Mouse (Mus musculus) midbrain, embryonic 13.5 days (tissue): ENCODE results near the gene Pappa. TPM values are rescaled to one million over a fixed set of nuclear protein-coding genes. Genes with fewer than 3 reads are reported as not detected.

Source experiments
- ATAC-seq: fragments of 200-750 bp; cut with Nextera tagmentation; 2 replicates; pipeline ENCODE4 v1.8.0; 2017; ENCODE audit warnings: mild to moderate bottlenecking, moderate TSS enrichment, moderate library complexity
- H3K27ac ChIP-seq: fragments of 300-500 bp; sonication (generic); 2 replicates; pipeline ENCODE4 v1.5.1; 2015; ENCODE audit warnings: inconsistent platforms, mild to moderate bottlenecking, moderate library complexity
- H3K27me3 ChIP-seq: fragments of 300-500 bp; sonication (generic); 2 replicates; pipeline ENCODE4 v1.6.1; 2015; ENCODE audit warnings: mild to moderate bottlenecking, inconsistent platforms
- H3K36me3 ChIP-seq: fragments of 300-500 bp; sonication (generic); 2 replicates; pipeline ENCODE4 v1.6.1; 2015; ENCODE audit warnings: mild to moderate bottlenecking, inconsistent platforms
- H3K4me1 ChIP-seq: fragments of 300-500 bp; sonication (generic); replicated peaks from 2 replicates; pipeline ENCODE4 v1.6.1; 2015; ENCODE audit warnings: inconsistent platforms
- H3K4me2 ChIP-seq: fragments of 300-500 bp; sonication (generic); replicated peaks from 2 replicates; pipeline ENCODE4 v1.6.1; 2015; ENCODE audit warnings: moderate library complexity, mild to moderate bottlenecking, inconsistent platforms
- H3K4me3 ChIP-seq: fragments of 300-500 bp; sonication (generic); replicated peaks from 2 replicates; pipeline ENCODE4 v1.5.1; 2015; ENCODE audit warnings: mild to moderate bottlenecking, inconsistent platforms
- H3K9ac ChIP-seq: fragments of 300-500 bp; sonication (generic); replicated peaks from 2 replicates; pipeline ENCODE4 v1.6.1; 2015; ENCODE audit warnings: mild to moderate bottlenecking, inconsistent platforms
- H3K9me3 ChIP-seq: fragments of 300-500 bp; sonication (generic); 2 replicates; pipeline ENCODE4 v1.6.1; 2016; ENCODE audit warnings: mild to moderate bottlenecking, inconsistent platforms
- WGBS: fragments of 180-500 bp; shearing (Covaris S2); methylation state at CpG from one replicate; pipeline ENCODE4 v1.1.7; 2015; 5-methylcytosine and 5-hydroxymethylcytosine counted together
- polyA plus RNA-seq: library from polyadenylated mRNA; unstranded; fragments of >200 nt; fragmentation: Nextera tagmentation; extraction: Ambion mirVana; gene quantifications from 2 replicates; pipeline ENCODE4 v1.2.1, GENCODE M21; 2015

The Pappa gene
- polyA plus RNA-seq, 1 experiment from 2014 or later, result 0.59 TPM

GRCm38 (mm10) chr4:65132657-65133056 is 8.7 kb downstream of the Pappa start:
- WGBS, result 85% methylated on average over 3 of the region's 3 CpGs
- Histone ChIP-seq H3K4me3 (no peak overlapping the region), H3K27ac (no peak overlapping the region)

GRCm38 (mm10) chr4:65134358-65134757 is 10.4 kb downstream of the Pappa start:
- Histone ChIP-seq H3K9me3 (no peaks in the 10 kb centered on the region), H3K36me3 (no peaks in the 10 kb centered on the region), H3K27me3 (peaks cover 7% of the 10 kb centered on the region; the same call in 1 of the 2 replicates), H3K27ac (no peak overlapping the region), H3K9ac (no peak overlapping the region), H3K4me1 (no peaks in the 10 kb centered on the region), H3K4me2 (no peak overlapping the region), H3K4me3 (no peak overlapping the region)
- 90% methylated on average over 5 of the region's 5 CpGs for WGBS
- ATAC-seq, result no peak

More at GRCm38 (mm10) chr4:65132657-65133056, 8.7 kb downstream of the Pappa start:
- H3K4me1 ChIP-seq, result no peaks in the 10 kb centered on the region
- peaks cover 24% of the 10 kb centered on the region for H3K27me3 ChIP-seq
- H3K9me3 ChIP-seq, result no peaks in the 10 kb centered on the region
- H3K4me2 ChIP-seq, result no peak overlapping the region
- no peak overlapping the region for H3K9ac ChIP-seq
- ATAC-seq, result no peak
- no peaks in the 10 kb centered on the region for H3K36me3 ChIP-seq

- 0 out of 2 replicates have a peak, but pooled peaks cover 2% of the 10 kb centered on the region for H3K27me3 ChIP-seq
- H3K4me1 ChIP-seq, result no peaks in the 10 kb centered on the region
- no peak overlapping the region for H3K4me2 ChIP-seq
- no peaks in the 10 kb centered on the region for H3K9me3 ChIP-seq
- H3K4me3 ChIP-seq, result no peak overlapping the region
- no peak overlapping the region for H3K9ac ChIP-seq
- ATAC-seq, result no peak
- H3K27ac ChIP-seq, result no peak overlapping the region
- 76% methylated on average over 5 of the region's 5 CpGs for WGBS
- H3K36me3 ChIP-seq, result no peaks in the 10 kb centered on the region
These were observed 11.1 kb downstream of the Pappa start for GRCm38 (mm10) chr4:65135109-65135508.

- Histone ChIP-seq H3K36me3 (no peaks in the 10 kb centered on the region), H3K4me1 (no peaks in the 10 kb centered on the region), H3K4me3 (no peak overlapping the region), H3K27ac (no peak overlapping the region), H3K9ac (no peak overlapping the region), H3K9me3 (no peaks in the 10 kb centered on the region), H3K4me2 (no peak overlapping the region), H3K27me3 (no peaks in the 10 kb centered on the region)
- 87% methylated on average over 3 of the region's 3 CpGs for WGBS
- no peak for ATAC-seq
These were observed 12.6 kb downstream of the Pappa start for GRCm38 (mm10) chr4:65136541-65136940.

DNA sequence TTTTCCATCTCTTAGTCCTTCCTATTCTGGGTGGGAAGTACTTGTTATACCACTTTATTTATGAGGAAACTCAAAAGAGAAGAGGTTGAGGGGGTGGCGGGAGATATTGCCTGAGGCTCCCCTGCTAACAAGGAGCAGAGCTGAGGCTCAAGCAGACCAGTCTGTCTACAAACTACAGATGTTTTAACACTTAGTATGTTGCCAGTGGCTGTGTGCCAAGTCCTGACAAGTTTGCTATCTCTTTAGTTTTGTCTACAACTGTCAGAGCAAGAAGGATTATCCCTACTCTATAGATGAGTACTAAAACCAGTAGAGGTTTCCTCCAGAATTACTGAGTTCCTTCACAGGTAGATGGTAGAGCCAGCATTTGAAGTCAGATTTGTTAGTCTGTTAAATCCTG is 23.0 kb downstream of the Pappa start:
- WGBS, result 81% methylated on average over 1 of the region's 1 CpGs
- ATAC-seq, result no peak
- Histone ChIP-seq H3K4me1 (no peaks in the 10 kb centered on the region), H3K36me3 (no peaks in the 10 kb centered on the region), H3K4me2 (no peak overlapping the region), H3K9me3 (no peaks in the 10 kb centered on the region), H3K27me3 (no peaks in the 10 kb centered on the region), H3K9ac (no peak overlapping the region), H3K27ac (no peak overlapping the region), H3K4me3 (no peak overlapping the region)

DNA sequence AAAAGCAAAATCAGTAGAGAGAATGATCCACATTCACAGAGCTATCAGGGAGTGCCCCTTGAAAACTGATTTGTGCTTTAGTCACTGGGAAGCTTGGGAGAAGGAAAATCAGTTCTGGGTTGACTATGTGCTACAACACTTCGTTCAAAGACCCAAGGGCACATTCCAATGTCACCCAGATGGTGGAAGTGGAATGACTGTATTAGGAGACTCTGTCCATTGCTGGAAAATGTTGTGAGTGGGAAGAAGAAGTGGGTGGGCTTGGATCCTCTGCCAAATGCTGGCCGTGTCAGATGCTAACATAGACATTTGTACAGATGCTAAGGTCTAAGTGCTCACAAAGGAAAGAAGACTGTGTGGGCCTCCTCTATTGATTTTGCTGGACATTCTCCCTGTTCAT is 29.6 kb downstream of the Pappa start:
- Histone ChIP-seq H3K36me3 (no peaks in the 10 kb centered on the region), H3K4me2 (no peak overlapping the region), H3K9ac (no peak overlapping the region), H3K27ac (no peak overlapping the region), H3K27me3 (no peaks in the 10 kb centered on the region), H3K4me1 (no peaks in the 10 kb centered on the region), H3K4me3 (no peak overlapping the region), H3K9me3 (no peaks in the 10 kb centered on the region)
- ATAC-seq, result no peak
- WGBS, result 83% methylated on average over 2 of the region's 2 CpGs

DNA sequence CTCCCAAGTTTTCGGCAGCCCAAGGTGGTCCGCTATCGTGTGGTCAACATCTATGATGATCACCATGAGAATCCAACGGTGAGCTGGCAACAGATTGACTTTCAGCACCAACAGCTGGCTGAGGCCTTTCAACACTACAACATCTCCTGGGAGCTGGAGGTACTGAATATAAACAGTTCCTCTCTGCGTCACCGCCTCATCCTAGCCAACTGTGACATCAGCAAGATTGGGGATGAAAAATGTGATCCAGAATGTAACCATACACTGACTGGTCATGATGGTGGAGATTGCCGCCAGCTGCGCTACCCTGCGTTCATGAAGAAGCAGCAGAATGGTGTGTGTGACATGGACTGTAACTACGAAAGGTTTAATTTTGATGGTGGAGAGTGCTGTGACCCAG is 32.3 kb downstream of the Pappa start:
- Histone ChIP-seq H3K4me1 (no peaks in the 10 kb centered on the region), H3K27ac (no peak overlapping the region), H3K4me3 (no peak overlapping the region), H3K4me2 (no peak overlapping the region), H3K27me3 (no peaks in the 10 kb centered on the region), H3K9ac (no peak overlapping the region), H3K9me3 (no peaks in the 10 kb centered on the region), H3K36me3 (no peaks in the 10 kb centered on the region)
- no peak for ATAC-seq
- WGBS, result 95% methylated on average over 10 of the region's 10 CpGs

- H3K36me3 ChIP-seq, result no peaks in the 10 kb centered on the region
- 96% methylated on average over 3 of the region's 3 CpGs for WGBS
These were observed 34.7 kb downstream of the Pappa start for GRCm38 (mm10) chr4:65158651-65159050.

GRCm38 (mm10) chr4:65159481-65159880 is 35.5 kb downstream of the Pappa start:
- no peak overlapping the region for H3K9ac ChIP-seq
- H3K9me3 ChIP-seq, result no peaks in the 10 kb centered on the region
- 58% methylated on average over 5 of the region's 5 CpGs for WGBS
- no peak overlapping the region for H3K27ac ChIP-seq
- H3K4me2 ChIP-seq, result no peak overlapping the region
- no peak overlapping the region for H3K4me3 ChIP-seq
- H3K27me3 ChIP-seq, result no peaks in the 10 kb centered on the region
- H3K36me3 ChIP-seq, result no peaks in the 10 kb centered on the region
- no peak for ATAC-seq
- H3K4me1 ChIP-seq, result no peaks in the 10 kb centered on the region

More at GRCm38 (mm10) chr4:65158651-65159050, 34.7 kb downstream of the Pappa start:
- Histone ChIP-seq H3K4me2 (no peak overlapping the region), H3K9ac (no peak overlapping the region), H3K27me3 (no peaks in the 10 kb centered on the region), H3K27ac (no peak overlapping the region), H3K9me3 (no peaks in the 10 kb centered on the region), H3K4me1 (no peaks in the 10 kb centered on the region), H3K4me3 (no peak overlapping the region)
- ATAC-seq, result no peak

GRCm38 (mm10) chr4:65163698-65164097 is 39.7 kb downstream of the Pappa start:
- no peaks in the 10 kb centered on the region for H3K4me1 ChIP-seq
- H3K4me2 ChIP-seq, result no peak overlapping the region
- H3K4me3 ChIP-seq, result no peak overlapping the region
- no peak overlapping the region for H3K9ac ChIP-seq
- WGBS, result 81% methylated on average over 3 of the region's 3 CpGs
- no peak overlapping the region for H3K27ac ChIP-seq
- no peak for ATAC-seq
- H3K27me3 ChIP-seq, result no peaks in the 10 kb centered on the region
- no peaks in the 10 kb centered on the region for H3K36me3 ChIP-seq
- H3K9me3 ChIP-seq, result no peaks in the 10 kb centered on the region

GRCm38 (mm10) chr4:65166288-65166835 is 42.4 kb downstream of the Pappa start:
- ATAC-seq, result no peak
- Histone ChIP-seq H3K4me1 (no peaks in the 10 kb centered on the region), H3K9ac (no peak overlapping the region), H3K27ac (no peak overlapping the region), H3K4me2 (no peak overlapping the region), H3K27me3 (no peaks in the 10 kb centered on the region), H3K36me3 (no peaks in the 10 kb centered on the region), H3K9me3 (no peaks in the 10 kb centered on the region), H3K4me3 (no peak overlapping the region)
- 94% methylated on average over 3 of the region's 3 CpGs for WGBS

DNA sequence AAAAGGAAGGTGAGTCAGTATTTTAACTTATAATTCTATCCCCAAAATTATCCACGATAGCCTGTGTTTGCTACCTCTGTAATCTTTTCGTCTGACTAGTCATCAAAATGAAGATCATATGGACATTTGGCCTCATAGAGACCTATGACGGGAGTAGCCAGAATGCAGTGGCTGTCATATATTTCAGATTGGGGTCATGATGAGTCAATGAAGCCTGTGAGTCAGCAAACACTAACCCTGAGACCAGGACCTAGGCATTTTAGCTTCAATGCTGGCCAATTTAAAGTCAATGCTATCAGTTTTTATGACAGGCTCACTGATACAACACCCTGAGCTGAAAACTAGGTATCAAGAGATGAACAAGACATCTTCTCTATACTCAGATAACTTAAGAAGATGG is 50.5 kb downstream of the Pappa start:
- H3K9ac ChIP-seq, result no peak overlapping the region
- no peak overlapping the region for H3K27ac ChIP-seq
- no peak for ATAC-seq
- no peaks in the 10 kb centered on the region for H3K36me3 ChIP-seq
- no peak overlapping the region for H3K4me3 ChIP-seq
- no peaks in the 10 kb centered on the region for H3K4me1 ChIP-seq
- H3K27me3 ChIP-seq, result no peaks in the 10 kb centered on the region
- no peak overlapping the region for H3K4me2 ChIP-seq
- no peaks in the 10 kb centered on the region for H3K9me3 ChIP-seq
- WGBS, result 91% methylated on average over 3 of the region's 3 CpGs

- Histone ChIP-seq H3K9ac (no peak overlapping the region), H3K4me2 (no peak overlapping the region), H3K27me3 (no peaks in the 10 kb centered on the region), H3K27ac (no peak overlapping the region), H3K9me3 (no peaks in the 10 kb centered on the region), H3K36me3 (no peaks in the 10 kb centered on the region), H3K4me3 (no peak overlapping the region), H3K4me1 (no peaks in the 10 kb centered on the region; the same call in 1 of the 2 replicates)
- ATAC-seq, result no peak
- 73% methylated on average over 1 of the region's 1 CpGs for WGBS
These were observed 54.2 kb downstream of the Pappa start for GRCm38 (mm10) chr4:65178146-65178545.
